12 mouse cellular contexts compared by ENCODE assay signal in the genomic region with DNA sequence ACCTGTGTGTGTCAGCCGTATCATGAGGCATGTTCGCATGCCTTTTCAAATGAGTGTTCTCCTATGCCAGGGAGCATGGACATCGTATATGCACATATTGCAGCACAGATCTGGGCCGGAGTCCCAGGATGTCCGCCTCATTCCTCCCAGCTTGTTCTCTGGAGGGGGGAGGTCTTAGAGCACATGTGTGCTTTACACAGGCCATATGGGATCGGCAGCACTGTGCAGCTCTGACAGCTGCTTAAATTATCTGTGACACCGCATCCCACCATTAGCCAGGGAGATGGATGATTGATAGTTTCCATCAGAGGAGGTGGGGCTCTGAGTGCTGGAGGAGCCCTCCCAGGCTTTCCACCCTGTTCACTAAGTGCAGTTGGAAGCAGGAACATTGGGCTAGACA. TPM values are rescaled to one million over a fixed set of nuclear protein-coding genes. Genes with fewer than 3 reads are reported as not detected.
DNase-seq lines count a peak whose midpoint lies in the region; ATAC-seq and TF ChIP-seq lines count a peak whose summit lies in the region.
"Had no signal": no experiment of that assay in that cellular context is flagged by ENCODE, and none has a peak within 500 bp of the region (broad histone marks: within the 10 kb centered on the region; RNA-seq: fewer than 3 reads in every experiment).

No protein-coding gene starts in this region.

- H3K9ac ChIP-seq in heart, adult 2 months (ENCODE audit: low read depth, low read length), result no peak overlapping the region
- no peak overlapping the region for H3K9ac ChIP-seq in neural tube, embryonic 15.5 days (replicated peaks)
- no peak overlapping the region for H3K9ac ChIP-seq in limb, embryonic 12.5 days (replicated peaks)

- no peaks in the 10 kb centered on the region for H3K9me3 ChIP-seq in neural tube, embryonic 15.5 days (replicated peaks)
- no peaks in the 10 kb centered on the region for H3K9me3 ChIP-seq in limb, embryonic 12.5 days

- no peaks in the 10 kb centered on the region for H3K79me2 ChIP-seq in heart, adult 2 months (replicated peaks; ENCODE audit: control insufficient read depth, insufficient read depth, low read length)

- H3K4me2 ChIP-seq in neural tube, embryonic 15.5 days, result no peak overlapping the region
- H3K4me2 ChIP-seq in limb, embryonic 12.5 days, result 0 out of 2 replicates have a peak overlapping the region, but pooled peaks have one; percentile 1
- H3K4me2 ChIP-seq: liver, embryonic 11.5 days had no signal

- no peaks in the 10 kb centered on the region for H3K27me3 ChIP-seq in heart, adult 2 months (ENCODE audit: control insufficient read depth, insufficient read depth, low read length)
- H3K27me3 ChIP-seq in neural tube, embryonic 15.5 days (replicated peaks), result no peaks in the 10 kb centered on the region
- no peaks in the 10 kb centered on the region for H3K27me3 ChIP-seq in limb, embryonic 12.5 days

- TF ChIP-seq EP300 in heart, adult 2 months (IDR thresholded peaks at IDR 0.05; ENCODE audit: insufficient read depth, low read depth, low read length), result no peak

- no peaks in the 10 kb centered on the region for H3K36me3 ChIP-seq in heart, adult 2 months (ENCODE audit: control insufficient read depth, insufficient read depth, low read length)
- H3K36me3 ChIP-seq in neural tube, embryonic 15.5 days, result no peaks in the 10 kb centered on the region
- no peaks in the 10 kb centered on the region for H3K36me3 ChIP-seq in limb, embryonic 12.5 days

- no peak overlapping the region for H3K27ac ChIP-seq in heart, adult 2 months
- no peak overlapping the region for H3K27ac ChIP-seq in neural tube, embryonic 15.5 days (replicated peaks)
- peak overlapping the region; percentile 29; the same call in 1 of the 2 replicates for H3K27ac ChIP-seq in limb, embryonic 12.5 days

- no peak overlapping the region for H3K4me3 ChIP-seq in heart, adult 2 months
- no peak overlapping the region for H3K4me3 ChIP-seq in neural tube, embryonic 15.5 days (replicated peaks)
- H3K4me3 ChIP-seq in limb, embryonic 12.5 days (replicated peaks), result no peak overlapping the region
- H3K4me3 ChIP-seq: myocyte had no signal

- 77% methylated on average over 7 of the region's 7 CpGs for WGBS in heart, adult 2 months
- WGBS in neural tube, embryonic 15.5 days, result 25% methylated on average over 7 of the region's 7 CpGs
- WGBS in limb, embryonic 12.5 days, result 42% methylated on average over 7 of the region's 7 CpGs

- no peak for ATAC-seq in neural tube, embryonic 15.5 days (ENCODE audit: low FRiP score)
- no peak; the same call in 1 of the 2 replicates for ATAC-seq in limb, embryonic 12.5 days (ENCODE audit: insufficient number of reproducible peaks, insufficient read depth, low FRiP score, low TSS enrichment, low read depth)

- peak; percentile 71 for DNase-seq in heart, adult 11 months
- no peak for DNase-seq in heart, adult 2 months
- DNase-seq in neural tube, embryonic 10.5 days (ENCODE audit: extremely low spot score, low spot score), result peak; percentile 29
- DNase-seq in spleen, adult 12 weeks (ENCODE audit: low spot score), result no peak
- no peak for DNase-seq in testis, postnatal 14 days (ENCODE audit: low spot score)
- no peak for DNase-seq in right cerebral cortex, postnatal 36 days (ENCODE audit: low spot score in 2 of 2)
- DNase-seq: B cell, adult 2 months; kidney, adult 18-20 months had no signal

- intact Hi-C loops in heart, adult 2 months (cut with DNase I), result no loop called here

- TF ChIP-seq CTCF in heart, adult 2 months (IDR thresholded peaks at IDR 0.05), result no peak

- no peak for TF ChIP-seq POLR2A in heart, adult 2 months (IDR thresholded peaks at IDR 0.05; ENCODE audit: insufficient read depth, low read depth, low read length)

- H3K4me1 ChIP-seq in heart, adult 2 months (ENCODE audit: control insufficient read depth, insufficient read depth, low read length), result no peaks in the 10 kb centered on the region
- H3K4me1 ChIP-seq in neural tube, embryonic 15.5 days, result peaks cover 33% of the 10 kb centered on the region
- H3K4me1 ChIP-seq in limb, embryonic 12.5 days (replicated peaks), result peaks cover 26% of the 10 kb centered on the region

RNA-seq across cellular contexts. Expression of gene Tiam2, which starts 12.4 kb away (rescaled TPM):
- total RNA-seq in heart, adult 2 months (2021), result 1 to 10 TPM; 2.3 to 2.7 TPM
- polyA plus RNA-seq in heart, adult 2 months (2012; rRNA removed), result 1.1 and 1.7 TPM in 2 replicates
- polyA plus RNA-seq in neural tube, embryonic 15.5 days (2015; fragmentation: Nextera tagmentation; extraction: Ambion mirVana), result 5.3 and 5.6 TPM in 2 replicates
- polyA plus RNA-seq in limb, embryonic 12.5 days (2016; fragmentation: Nextera tagmentation; extraction: Ambion mirVana), result 19.4 and 20.6 TPM in 2 replicates

Comparison
In these comparisons a context has a peak if more than half of its experiments do, and no peak if none do; other contexts are left out.
1. DNase-seq: peak in heart, adult 11 months (single experiment) and neural tube, embryonic 10.5 days (single experiment); none in heart, adult 2 months (0 of 2), spleen, adult 12 weeks (single experiment), testis, postnatal 14 days (single experiment) and right cerebral cortex, postnatal 36 days (0 of 2).